Mouse (Mus musculus) lung, embryonic 16.5 days (tissue): ENCODE results near the gene Foxp2. TPM values are rescaled to one million over a fixed set of nuclear protein-coding genes. Genes with fewer than 3 reads are reported as not detected.

Source experiments
- ATAC-seq: fragments of 200-750 bp; cut with Nextera tagmentation; 2 replicates; pipeline ENCODE4 v1.8.0; 2017; ENCODE audit warnings: low read depth, mild to moderate bottlenecking, moderate library complexity
- H3K27ac ChIP-seq: fragments of 300-500 bp; sonication (generic); 2 replicates; pipeline ENCODE4 v1.5.1; 2014; ENCODE audit warnings: mild to moderate bottlenecking, control low read depth, low read length
- H3K27me3 ChIP-seq: fragments of 300-500 bp; sonication (generic); 2 replicates; pipeline ENCODE4 v1.6.1; 2014; ENCODE audit warnings: low read depth, low read length, mixed read lengths; ENCODE audit not compliant: control insufficient read depth, insufficient read depth
- H3K36me3 ChIP-seq: fragments of 300-500 bp; sonication (generic); 2 replicates; pipeline ENCODE4 v1.6.1; 2014; ENCODE audit warnings: low read length; ENCODE audit not compliant: control insufficient read depth, insufficient read depth
- H3K4me1 ChIP-seq: fragments of 300-500 bp; sonication (generic); replicated peaks from 2 replicates; pipeline ENCODE4 v1.6.1; 2014; ENCODE audit warnings: low read length, mixed read lengths; ENCODE audit not compliant: control insufficient read depth, insufficient read depth
- H3K4me2 ChIP-seq: fragments of 300-500 bp; sonication (generic); 2 replicates; pipeline ENCODE4 v1.6.1; 2014; ENCODE audit warnings: low read depth, low read length, control low read depth
- H3K4me3 ChIP-seq: fragments of 300-500 bp; sonication (generic); 2 replicates; pipeline ENCODE4 v1.5.1; 2014; ENCODE audit warnings: mild to moderate bottlenecking, low read length, control low read depth
- H3K9ac ChIP-seq: fragments of 300-500 bp; sonication (generic); 2 replicates; pipeline ENCODE4 v1.6.1; 2014; ENCODE audit warnings: low read length, control low read depth
- H3K9me3 ChIP-seq: fragments of 300-500 bp; sonication (generic); 2 replicates; pipeline ENCODE4 v1.6.1; 2016; ENCODE audit warnings: low read length; ENCODE audit not compliant: control insufficient read depth
- WGBS: fragments of 180-500 bp; shearing (Covaris S2); extraction: QIAGEN DNeasy Blood & Tissue Kit; methylation state at CpG from one replicate; pipeline ENCODE4 v1.1.7; 2014; 5-methylcytosine and 5-hydroxymethylcytosine counted together
- microRNA-seq: library from miRNA; unstranded; fragments of <30 nt; microRNA quantifications from one replicate; pipeline ENCODE4, GENCODE M21; 2016
- polyA plus RNA-seq: library from polyadenylated mRNA; unstranded; fragments of >200 nt; fragmentation: Nextera tagmentation; extraction: Ambion mirVana; gene quantifications from 2 replicates; pipeline ENCODE4 v1.2.1, GENCODE M21; 2015

The Foxp2 gene
- polyA plus RNA-seq, 1 experiment from 2014 or later: 94.7 TPM

DNA sequence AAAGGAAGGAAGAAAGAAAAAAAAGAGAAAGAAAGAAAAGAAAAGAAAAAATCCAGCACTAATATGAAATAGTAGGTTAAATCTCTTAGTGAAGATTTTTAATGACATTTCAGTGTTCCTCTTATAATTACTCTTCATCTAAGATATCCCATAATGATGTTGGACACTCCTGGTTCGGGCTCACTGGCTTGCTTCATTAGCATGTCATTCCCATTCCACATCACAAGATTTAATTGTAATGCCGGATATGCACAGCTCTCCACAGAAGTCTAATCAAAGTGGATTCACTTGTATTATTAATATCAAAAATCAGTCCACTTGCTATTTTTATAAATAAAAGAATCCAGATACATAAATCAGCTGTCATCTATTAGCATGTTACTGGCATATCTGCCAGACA lies 585.8 kb downstream of the Foxp2 start:
- ATAC-seq: no peak
- H3K9ac ChIP-seq: no peak overlapping the region

More for the DNA sequence above, 585.8 kb downstream of the Foxp2 start:
- H3K27me3 ChIP-seq: no peaks in the 10 kb centered on the region
- H3K27ac ChIP-seq: no peak overlapping the region
- H3K9me3 ChIP-seq: no peaks in the 10 kb centered on the region
- H3K36me3 ChIP-seq: no peaks in the 10 kb centered on the region
- no peaks in the 10 kb centered on the region for H3K4me1 ChIP-seq
- WGBS: 83% methylated on average over 2 of the region's 2 CpGs
- H3K4me3 ChIP-seq: no peak overlapping the region
- no peak overlapping the region for H3K4me2 ChIP-seq

Small RNA genes within 50 kb of the gene (microRNA-seq; reads per million reads assigned to microRNA genes)
- not detected for gene Gm25470

Other genes starting within 250 kb of the Foxp2 start
- gene Ppp1r3a, start 146.1 kb upstream of the Foxp2 start, polyA plus RNA-seq: 0.39 and 0.57 TPM in 2 replicates